Mouse (Mus musculus): ENCODE data around the gene Rab43. TPM values are rescaled to one million over a fixed set of nuclear protein-coding genes. Genes with fewer than 3 reads are reported as not detected.

Rab43 gene
- polyA plus RNA-seq, 1 experiment from 2014 or later, result 12.5 TPM

- 62% methylated on average over 11 of the region's 11 CpGs for WGBS
- Histone ChIP-seq H3K4me3 (replicated peaks) (no peak overlapping the region), H3K36me3 (peaks cover 48% of the 10 kb centered on the region), H3K4me1 (peaks cover 22% of the 10 kb centered on the region), H3K4me2 (no peak overlapping the region), H3K27me3 (replicated peaks) (no peaks in the 10 kb centered on the region), H3K9me3 (replicated peaks) (no peaks in the 10 kb centered on the region), H3K9ac (replicated peaks) (no peak overlapping the region), H3K27ac (replicated peaks) (no peak overlapping the region)
- ATAC-seq (ENCODE audit: low FRiP score), result no peak
These were observed 27.9 kb upstream of the Rab43 start for GRCm38 (mm10) chr6:87839797-87840341.

GRCm38 (mm10) chr6:87838551-87839197 lies 26.7 kb upstream of the Rab43 start, which contains the start of gene Isy1:
Gene Isy1 (minus strand): TSS chr6:87838798.
- under 1% methylated on average over 46 of the region's 46 CpGs for WGBS
- peak; percentile 97 for ATAC-seq (ENCODE audit: low FRiP score)
- H3K9me3 ChIP-seq (replicated peaks), result no peaks in the 10 kb centered on the region
- peak within 1 kb of the TSS; percentile 89 for H3K4me2 ChIP-seq
- peak within 1 kb of the TSS; percentile 95 for H3K9ac ChIP-seq (replicated peaks)
- peaks cover 47% of the 10 kb centered on the region for H3K36me3 ChIP-seq
- H3K27ac ChIP-seq (replicated peaks), result peak within 1 kb of the TSS; percentile 96
- peak within 1 kb of the TSS; percentile 81 for H3K4me3 ChIP-seq (replicated peaks)
- peaks cover 22% of the 10 kb centered on the region for H3K4me1 ChIP-seq
- no peaks in the 10 kb centered on the region for H3K27me3 ChIP-seq (replicated peaks)

GRCm38 (mm10) chr6:87835695-87836094 lies 23.7 kb upstream of the Rab43 start, which contains the start of gene Gm45140:
Gene Gm45140 (minus strand): TSS chr6:87835795.
- Histone ChIP-seq H3K27me3 (replicated peaks) (no peaks in the 10 kb centered on the region), H3K4me2 (no peak within 1 kb of the TSS), H3K9ac (replicated peaks) (no peak within 1 kb of the TSS), H3K36me3 (peaks cover 41% of the 10 kb centered on the region), H3K4me3 (replicated peaks) (no peak within 1 kb of the TSS), H3K27ac (replicated peaks) (no peak within 1 kb of the TSS), H3K4me1 (peaks cover 22% of the 10 kb centered on the region), H3K9me3 (replicated peaks) (no peaks in the 10 kb centered on the region)
- WGBS, result 96% methylated on average over 7 of the region's 7 CpGs
- no peak for ATAC-seq (ENCODE audit: low FRiP score)

GRCm38 (mm10) chr6:87820366-87820765 lies 8.4 kb upstream of the Rab43 start:
- no peak overlapping the region for H3K4me3 ChIP-seq (replicated peaks)
- H3K9ac ChIP-seq (replicated peaks), result no peak overlapping the region
- 99% methylated on average over 2 of the region's 2 CpGs for WGBS
- H3K9me3 ChIP-seq (replicated peaks), result no peaks in the 10 kb centered on the region
- H3K4me1 ChIP-seq, result no peaks in the 10 kb centered on the region
- no peak for ATAC-seq (ENCODE audit: low FRiP score)
- H3K27me3 ChIP-seq (replicated peaks), result no peaks in the 10 kb centered on the region
- peaks cover 96% of the 10 kb centered on the region for H3K36me3 ChIP-seq
- no peak overlapping the region for H3K4me2 ChIP-seq
- H3K27ac ChIP-seq (replicated peaks), result no peak overlapping the region

GRCm38 (mm10) chr6:87814486-87814885 lies 2.5 kb upstream of the Rab43 start:
- Histone ChIP-seq H3K27ac (replicated peaks) (no peak overlapping the region), H3K4me1 (peaks cover 25% of the 10 kb centered on the region), H3K27me3 (replicated peaks) (no peaks in the 10 kb centered on the region), H3K9ac (replicated peaks) (no peak overlapping the region), H3K4me3 (replicated peaks) (no peak overlapping the region), H3K4me2 (no peak overlapping the region), H3K9me3 (replicated peaks) (no peaks in the 10 kb centered on the region), H3K36me3 (peaks cover 51% of the 10 kb centered on the region)
- ATAC-seq (ENCODE audit: low FRiP score), result no peak
- 92% methylated on average over 5 of the region's 5 CpGs for WGBS

- peaks cover 33% of the 10 kb centered on the region for H3K36me3 ChIP-seq
- 84% methylated on average over 1 of the region's 1 CpGs for WGBS
- no peak overlapping the region for H3K27ac ChIP-seq (replicated peaks)
- no peaks in the 10 kb centered on the region for H3K27me3 ChIP-seq (replicated peaks)
- ATAC-seq (ENCODE audit: low FRiP score), result no peak
- H3K9ac ChIP-seq (replicated peaks), result peak overlapping the region; percentile 78; the same call in 1 of the 2 replicates
- H3K4me3 ChIP-seq (replicated peaks), result 0 out of 2 replicates have a peak overlapping the region, but pooled peaks have one; percentile 78
- peaks cover 33% of the 10 kb centered on the region for H3K4me1 ChIP-seq
- H3K4me2 ChIP-seq, result peak overlapping the region; percentile 95
- H3K9me3 ChIP-seq (replicated peaks), result no peaks in the 10 kb centered on the region
These were observed 692 bp upstream of the Rab43 start for GRCm38 (mm10) chr6:87812656-87813055.

- Histone ChIP-seq H3K4me3 (replicated peaks) (peak overlapping the region; percentile 78), H3K4me1 (peaks cover 33% of the 10 kb centered on the region), H3K27ac (replicated peaks) (peak overlapping the region; percentile 67), H3K27me3 (replicated peaks) (no peaks in the 10 kb centered on the region), H3K9ac (replicated peaks) (peak overlapping the region; percentile 78), H3K4me2 (peak overlapping the region; percentile 95), H3K9me3 (replicated peaks) (no peaks in the 10 kb centered on the region), H3K36me3 (peaks cover 17% of the 10 kb centered on the region; the same call in 1 of the 2 replicates)
- peak; percentile 78 for ATAC-seq (ENCODE audit: low FRiP score)
- WGBS, result 1% methylated on average over 76 of the region's 77 CpGs
These were observed 973 bp downstream of the Rab43 start for GRCm38 (mm10) chr6:87810713-87811669.

GRCm38 (mm10) chr6:87810311-87810710 lies 1.7 kb downstream of the Rab43 start:
- WGBS, result 44% methylated on average over 6 of the region's 6 CpGs
- ATAC-seq (ENCODE audit: low FRiP score), result no peak
- no peaks in the 10 kb centered on the region for H3K27me3 ChIP-seq (replicated peaks)
- peaks cover 33% of the 10 kb centered on the region for H3K4me1 ChIP-seq
- H3K9me3 ChIP-seq (replicated peaks), result no peaks in the 10 kb centered on the region
- H3K4me2 ChIP-seq, result peak overlapping the region; percentile 95
- peaks cover 10% of the 10 kb centered on the region; the same call in 1 of the 2 replicates for H3K36me3 ChIP-seq
- H3K27ac ChIP-seq (replicated peaks), result no peak overlapping the region
- peak overlapping the region; percentile 78 for H3K4me3 ChIP-seq (replicated peaks)
- H3K9ac ChIP-seq (replicated peaks), result peak overlapping the region; percentile 78; the same call in 1 of the 2 replicates

GRCm38 (mm10) chr6:87809651-87810161 lies 2.3 kb downstream of the Rab43 start:
- WGBS, result 91% methylated on average over 6 of the region's 6 CpGs
- H3K4me2 ChIP-seq, result peak overlapping the region; percentile 95
- ATAC-seq (ENCODE audit: low FRiP score), result no peak
- H3K9me3 ChIP-seq (replicated peaks), result no peaks in the 10 kb centered on the region
- peaks cover 33% of the 10 kb centered on the region for H3K4me1 ChIP-seq
- no peak overlapping the region for H3K4me3 ChIP-seq (replicated peaks)
- H3K27me3 ChIP-seq (replicated peaks), result no peaks in the 10 kb centered on the region
- H3K9ac ChIP-seq (replicated peaks), result no peak overlapping the region
- peaks cover 5% of the 10 kb centered on the region; the same call in 1 of the 2 replicates for H3K36me3 ChIP-seq
- H3K27ac ChIP-seq (replicated peaks), result no peak overlapping the region

GRCm38 (mm10) chr6:87809144-87809543 lies 2.8 kb downstream of the Rab43 start:
- WGBS, result 97% methylated on average over 2 of the region's 2 CpGs
- H3K4me1 ChIP-seq, result peaks cover 33% of the 10 kb centered on the region
- no peaks in the 10 kb centered on the region for H3K9me3 ChIP-seq (replicated peaks)
- H3K27me3 ChIP-seq (replicated peaks), result no peaks in the 10 kb centered on the region
- ATAC-seq (ENCODE audit: low FRiP score), result no peak
- H3K36me3 ChIP-seq, result peaks cover 5% of the 10 kb centered on the region; the same call in 1 of the 2 replicates
- H3K9ac ChIP-seq (replicated peaks), result no peak overlapping the region
- H3K4me2 ChIP-seq, result 0 out of 2 replicates have a peak overlapping the region, but pooled peaks have one; percentile 95
- H3K27ac ChIP-seq (replicated peaks), result no peak overlapping the region
- H3K4me3 ChIP-seq (replicated peaks), result no peak overlapping the region

GRCm38 (mm10) chr6:87808521-87808920 lies 3.4 kb downstream of the Rab43 start:
- 79% methylated on average over 3 of the region's 3 CpGs for WGBS
- Histone ChIP-seq H3K4me1 (peaks cover 33% of the 10 kb centered on the region), H3K4me2 (no peak overlapping the region), H3K27me3 (replicated peaks) (no peaks in the 10 kb centered on the region), H3K9ac (replicated peaks) (no peak overlapping the region), H3K36me3 (peaks cover 1% of the 10 kb centered on the region; the same call in 1 of the 2 replicates), H3K27ac (replicated peaks) (no peak overlapping the region), H3K4me3 (replicated peaks) (no peak overlapping the region), H3K9me3 (replicated peaks) (no peaks in the 10 kb centered on the region)
- no peak for ATAC-seq (ENCODE audit: low FRiP score)

Measured in neural tube, embryonic 15.5 days (tissue).